Mouse (Mus musculus): ENCODE measurements around the gene Mgat5. TPM values are rescaled to one million over a fixed set of nuclear protein-coding genes. Genes with fewer than 3 reads are reported as not detected.

Mgat5 gene
- total RNA-seq, 2 experiments from 2014 or later: 5.9 to 6.1 TPM

- DNase-seq (ENCODE audit: low spot score in 2 of 2): no peak
These were observed 282.3 kb downstream of the Mgat5 start for GRCm38 (mm10) chr1:127487161-127487560.

DNA sequence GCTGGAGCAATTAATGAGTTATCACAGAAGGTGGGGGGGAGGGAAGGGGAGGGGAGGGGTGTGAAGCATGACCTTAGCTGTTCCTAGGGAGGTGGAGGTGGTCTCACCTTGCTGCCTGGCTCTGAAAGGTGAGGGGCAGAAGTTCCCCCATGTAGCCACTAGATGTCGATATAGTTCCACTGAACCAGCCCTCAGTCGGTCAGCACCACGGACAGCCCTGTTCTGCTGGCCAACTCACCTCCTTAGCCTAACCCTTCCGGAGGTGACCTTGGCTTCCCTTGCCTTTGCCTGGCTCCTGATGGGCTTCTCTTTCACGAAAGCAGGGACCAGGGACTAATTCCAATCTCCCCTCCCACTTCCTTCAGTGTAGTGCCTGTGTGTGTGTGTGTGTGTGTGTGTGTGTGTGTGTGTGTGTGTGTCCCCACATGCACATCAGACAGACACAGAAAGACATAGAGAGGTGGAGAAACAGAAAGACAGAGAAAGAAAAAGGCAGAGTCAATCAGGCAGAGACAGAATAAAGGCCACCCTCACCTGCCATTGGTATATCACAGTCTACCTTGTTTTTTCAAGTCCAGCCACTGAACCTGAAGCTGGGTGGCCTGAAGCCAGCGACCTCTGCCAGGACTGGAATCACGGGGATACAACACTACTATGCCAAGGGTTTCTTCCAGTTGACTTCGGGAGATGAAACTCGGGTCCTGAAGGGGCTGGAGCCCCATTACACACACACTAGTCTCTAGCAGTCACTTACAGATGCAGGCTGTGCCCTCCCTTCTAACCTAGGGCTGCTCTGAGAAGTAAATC lies 292.1 kb downstream of the Mgat5 start:
- DNase-seq (ENCODE audit: low spot score in 2 of 2): peak in 1 of 2 experiments; percentile 52

DNA sequence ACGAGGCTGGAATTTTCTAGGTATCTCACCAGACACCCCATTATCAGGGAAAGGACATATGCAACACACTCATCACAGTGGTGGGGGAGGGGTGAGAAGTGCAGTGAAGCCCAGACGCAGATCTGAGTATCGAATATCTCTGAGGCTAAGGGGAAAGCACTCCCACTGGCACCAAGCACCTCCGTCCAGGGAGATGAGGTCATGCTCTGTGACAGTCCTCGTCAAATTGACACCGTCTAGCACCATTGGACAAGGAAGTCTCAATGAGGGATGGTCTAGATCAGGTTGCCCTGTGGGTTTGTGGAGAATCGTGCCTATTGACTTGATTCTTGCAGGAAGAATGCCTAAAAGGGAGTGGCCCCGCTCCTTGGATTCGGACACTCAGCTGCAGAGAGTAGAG lies 293.9 kb downstream of the Mgat5 start:
- no peak for DNase-seq (ENCODE audit: low spot score in 2 of 2)

GRCm38 (mm10) chr1:127500219-127500618 lies 295.4 kb downstream of the Mgat5 start:
- peak; percentile 56 to 78 for DNase-seq (ENCODE audit: low spot score in 2 of 2)

GRCm38 (mm10) chr1:127500701-127501100 lies 295.9 kb downstream of the Mgat5 start:
- DNase-seq (ENCODE audit: low spot score in 2 of 2): no peak

GRCm38 (mm10) chr1:127507042-127507650 lies 302.3 kb downstream of the Mgat5 start:
- no peak for DNase-seq (ENCODE audit: low spot score in 2 of 2)

- no peak for DNase-seq (ENCODE audit: low spot score in 2 of 2)
These were observed 303.4 kb downstream of the Mgat5 start for GRCm38 (mm10) chr1:127508067-127508739.

DNA sequence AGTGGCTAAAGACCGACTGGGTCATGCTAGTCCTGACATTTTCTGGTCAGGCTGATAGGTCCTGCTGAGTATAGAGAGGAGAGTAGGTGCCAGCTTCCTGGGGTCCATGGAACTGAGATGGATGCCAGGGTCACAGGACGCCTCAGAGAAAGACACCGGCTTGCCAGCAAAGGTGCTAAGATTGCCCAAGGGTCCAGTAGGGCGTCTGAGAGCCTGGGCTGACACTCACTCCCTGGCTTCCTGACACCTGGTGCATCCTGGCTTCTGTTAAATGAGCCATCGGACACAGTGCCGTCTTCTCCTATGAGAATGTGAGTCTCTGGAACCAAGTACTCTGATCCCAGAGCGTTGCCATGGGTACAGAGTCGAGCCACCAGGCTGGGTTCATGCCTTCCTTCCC lies 304.1 kb downstream of the Mgat5 start:
- no peak for DNase-seq (ENCODE audit: low spot score in 2 of 2)

DNA sequence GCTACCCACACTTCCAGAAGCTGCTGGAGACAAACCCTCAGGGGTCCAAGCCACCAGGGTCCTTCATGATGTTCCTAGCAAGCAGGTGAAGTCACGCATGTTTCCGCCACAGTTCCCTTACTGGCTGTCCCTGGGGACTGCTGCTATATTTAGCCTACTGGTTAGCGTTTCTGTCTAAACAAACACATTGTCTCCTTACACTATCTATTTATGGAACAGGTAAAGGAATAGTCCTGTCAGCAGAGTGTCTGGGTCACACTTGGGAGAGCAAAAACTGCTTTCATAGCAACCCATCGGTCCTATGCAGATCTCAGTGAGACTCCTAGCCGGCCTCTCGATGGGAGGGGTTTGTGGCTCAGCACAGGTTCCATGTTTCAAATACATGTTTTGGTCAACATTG lies 306.5 kb downstream of the Mgat5 start:
- no peak for DNase-seq (ENCODE audit: low spot score in 2 of 2)

DNA sequence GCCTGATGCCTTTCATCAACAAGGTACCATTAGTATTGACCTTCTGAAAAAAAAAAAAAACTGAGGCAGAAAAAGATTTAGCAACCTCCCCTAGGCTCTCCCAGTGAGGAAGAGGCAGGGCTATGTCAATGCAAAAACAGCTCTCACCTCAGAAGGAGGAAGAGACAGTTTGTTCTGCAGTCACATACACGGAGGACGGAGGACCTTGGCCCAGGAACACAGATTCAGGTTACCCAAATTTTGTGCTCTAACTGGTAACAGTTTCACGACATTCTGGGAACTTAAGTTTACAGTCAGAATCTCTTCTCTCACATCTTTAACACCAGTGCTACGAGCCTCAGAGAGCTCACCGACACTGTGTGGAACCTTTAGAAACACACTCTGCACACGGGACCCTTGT lies 307.9 kb downstream of the Mgat5 start:
- DNase-seq (ENCODE audit: low spot score in 2 of 2): no peak

DNA sequence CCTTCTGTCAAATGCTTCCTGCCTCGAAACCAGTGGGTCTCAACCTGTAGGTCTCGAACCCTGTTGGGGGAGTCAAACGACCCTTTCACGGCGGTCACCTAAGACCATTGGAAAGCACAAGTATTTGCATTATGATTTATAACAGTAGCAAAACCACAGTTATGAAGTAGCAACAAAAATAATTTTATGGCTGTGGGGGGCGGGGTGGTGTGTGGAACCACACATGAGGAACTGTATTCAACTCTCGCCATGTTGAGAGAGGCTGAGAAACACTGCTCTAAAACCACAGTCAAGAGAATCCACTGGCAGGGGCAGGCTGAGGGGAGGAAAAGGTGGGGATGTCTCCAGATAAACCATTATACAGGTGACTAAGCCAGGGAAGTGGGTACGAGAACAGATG lies 308.3 kb downstream of the Mgat5 start:
- no peak for DNase-seq (ENCODE audit: low spot score in 2 of 2)

DNA sequence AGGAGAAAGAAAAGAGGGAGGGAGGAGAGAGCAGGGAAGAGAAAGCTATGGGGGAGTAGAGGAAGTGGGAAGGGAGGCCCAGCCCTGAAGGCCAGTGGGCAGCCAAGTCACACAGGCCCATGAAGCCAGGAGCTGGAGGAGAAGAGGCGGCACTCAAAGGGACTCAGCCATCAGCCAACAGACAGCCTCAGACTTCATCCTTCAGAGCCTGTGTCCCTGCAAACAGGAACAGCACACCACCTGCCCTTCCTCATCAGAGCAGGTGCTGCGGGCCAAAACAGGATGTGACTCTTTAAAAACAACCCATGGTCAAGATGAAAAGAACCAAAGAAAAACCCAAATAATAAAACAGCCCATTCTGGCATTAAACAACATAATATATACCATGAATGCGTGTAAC lies 308.8 kb downstream of the Mgat5 start:
- DNase-seq (ENCODE audit: low spot score in 2 of 2): no peak

DNA sequence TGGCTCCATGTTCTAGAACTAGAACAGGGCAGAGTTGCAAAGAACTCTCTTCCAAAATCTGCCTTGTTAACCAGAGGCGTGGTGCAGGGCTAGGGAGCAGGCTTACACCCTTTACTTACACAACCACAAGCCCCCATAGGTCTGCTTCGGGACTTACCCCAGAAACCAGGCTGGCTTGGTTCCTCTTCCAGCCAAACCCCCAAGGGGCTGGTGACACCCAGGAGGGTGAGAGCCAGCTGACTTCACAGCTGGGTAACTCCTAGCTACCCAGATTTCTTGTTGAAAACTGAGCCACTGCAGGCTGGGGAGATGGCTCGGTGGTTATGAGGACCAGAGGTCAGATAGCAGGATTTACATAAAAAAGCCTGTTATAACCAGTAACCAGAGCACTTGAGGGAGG lies 309.7 kb downstream of the Mgat5 start:
- DNase-seq (ENCODE audit: low spot score in 2 of 2): no peak

- no peak for DNase-seq (ENCODE audit: low spot score in 2 of 2)
These were observed 310.1 kb downstream of the Mgat5 start for GRCm38 (mm10) chr1:127514888-127515287.

- DNase-seq (ENCODE audit: low spot score in 2 of 2): no peak
These were observed 318.5 kb downstream of the Mgat5 start for GRCm38 (mm10) chr1:127523364-127523763.

DNA sequence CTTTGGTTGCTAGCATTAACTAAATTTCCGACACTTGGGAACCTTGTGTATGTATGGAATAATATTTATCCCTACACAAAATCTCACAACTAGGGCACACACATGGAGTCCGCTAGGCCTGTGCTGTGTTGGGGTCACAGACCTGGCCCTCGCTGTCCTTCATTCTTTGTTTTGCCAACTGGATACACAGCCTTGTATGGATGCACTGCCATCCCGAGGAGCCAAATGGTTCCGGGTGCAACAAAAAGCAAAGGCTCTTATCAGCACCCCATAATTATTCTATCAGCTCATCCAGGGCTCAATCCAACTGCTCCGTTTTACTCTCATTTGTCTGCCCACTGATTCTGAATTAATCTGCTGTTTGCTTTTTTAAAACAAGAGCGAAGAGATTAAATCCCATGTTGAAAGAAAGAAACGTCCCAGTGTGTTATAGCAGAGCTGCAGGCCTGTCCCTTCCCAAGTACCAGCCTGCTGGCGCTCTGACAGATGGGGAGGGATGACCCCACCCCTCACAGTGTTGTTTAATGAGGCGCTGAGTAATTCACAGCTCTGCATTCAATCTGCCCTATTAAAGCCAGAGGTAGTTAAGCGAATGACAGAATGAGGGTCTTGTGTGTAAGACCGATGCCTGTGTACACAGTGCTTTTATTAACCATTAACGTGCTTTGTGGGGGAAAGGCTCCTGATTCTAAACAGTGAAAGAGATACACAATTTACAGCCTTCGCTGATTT lies 326.2 kb downstream of the Mgat5 start:
- DNase-seq (ENCODE audit: low spot score in 2 of 2): no peak

GRCm38 (mm10) chr1:127531723-127532122 lies 326.9 kb downstream of the Mgat5 start:
- no peak for DNase-seq (ENCODE audit: low spot score in 2 of 2)

DNA sequence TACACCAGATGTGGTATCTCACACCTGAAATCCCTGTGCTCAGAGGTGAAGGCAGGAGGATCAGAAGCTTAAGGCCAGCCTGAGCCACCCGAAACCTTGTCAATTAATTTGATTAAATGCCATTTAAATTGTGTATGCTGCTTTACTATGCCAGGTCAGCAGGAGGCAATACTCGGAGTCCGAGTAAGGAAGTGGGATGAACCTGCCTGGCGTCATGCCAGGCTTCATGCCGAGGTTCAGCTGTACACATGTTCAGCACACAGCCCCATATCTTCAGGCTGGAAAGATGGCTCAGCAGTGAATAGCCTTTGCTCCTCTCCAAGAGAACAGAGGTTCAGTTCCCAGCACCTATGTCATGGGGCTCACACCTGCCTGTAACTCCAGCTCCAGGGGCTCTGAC lies 331.6 kb downstream of the Mgat5 start:
- DNase-seq (ENCODE audit: low spot score in 2 of 2): no peak

- DNase-seq (ENCODE audit: low spot score in 2 of 2): peak in 1 of 2 experiments; percentile 47
These were observed 332.6 kb downstream of the Mgat5 start for GRCm38 (mm10) chr1:127537204-127538038.

Measured in gastrocnemius, postnatal 4 days (tissue).